Mouse (Mus musculus) c-Kit-negative CD71-positive TER-119-positive erythroid progenitor cells, embryonic 14.5 days (primary cell): ENCODE measurements around the gene Ehd1.
"Not testable (repeated sequence)": the region's sequence is repeated elsewhere in the genome, so short reads cannot be mapped to it uniquely, and the experiment has no call there.

Experiments used
- DNase-seq: peaks from one replicate; pipeline ENCODE4 v3.0.0-alpha.2; 2013; ENCODE audit warnings: low read depth, low spot score

The Ehd1 gene

GRCm38 (mm10) chr19:6278439-6279073 lies 2.0 kb downstream of the Ehd1 start:
- DNase-seq: no peak

- DNase-seq: no peak
Observed at GRCm38 (mm10) chr19:6279481-6280144, 3.1 kb downstream of the Ehd1 start.

- no peak for DNase-seq
Observed at GRCm38 (mm10) chr19:6280554-6280953, 4.0 kb downstream of the Ehd1 start.

- DNase-seq: no peak
Observed at GRCm38 (mm10) chr19:6281122-6282020, 4.8 kb downstream of the Ehd1 start.

- no peak for DNase-seq
Observed at GRCm38 (mm10) chr19:6283001-6283400, 6.5 kb downstream of the Ehd1 start.

GRCm38 (mm10) chr19:6284502-6284901 lies 8.0 kb downstream of the Ehd1 start:
- no peak for DNase-seq

- DNase-seq: no peak
Observed at GRCm38 (mm10) chr19:6285226-6285625, 8.7 kb downstream of the Ehd1 start.

GRCm38 (mm10) chr19:6285632-6286433 lies 9.3 kb downstream of the Ehd1 start:
- DNase-seq: no peak

- no peak for DNase-seq
Observed at GRCm38 (mm10) chr19:6286434-6287401, 10.2 kb downstream of the Ehd1 start.

- no peak for DNase-seq
Observed at GRCm38 (mm10) chr19:6288236-6288894, 11.8 kb downstream of the Ehd1 start.

GRCm38 (mm10) chr19:6289696-6290238 lies 13.2 kb downstream of the Ehd1 start:
- DNase-seq: no peak

GRCm38 (mm10) chr19:6290720-6291116 lies 14.2 kb downstream of the Ehd1 start:
- DNase-seq: not testable (repeated sequence)

- DNase-seq: peak; percentile 61
Observed at GRCm38 (mm10) chr19:6291117-6291781, 14.7 kb downstream of the Ehd1 start.

GRCm38 (mm10) chr19:6292262-6292661 lies 15.7 kb downstream of the Ehd1 start:
- DNase-seq: no peak

- DNase-seq: no peak
Observed at GRCm38 (mm10) chr19:6294301-6294700, 17.8 kb downstream of the Ehd1 start.

GRCm38 (mm10) chr19:6296551-6297210 lies 20.2 kb downstream of the Ehd1 start:
- peak; percentile 71 for DNase-seq

- peak; percentile 73 for DNase-seq
Observed at GRCm38 (mm10) chr19:6297641-6298040, 21.1 kb downstream of the Ehd1 start.

GRCm38 (mm10) chr19:6299003-6299402 lies 22.5 kb downstream of the Ehd1 start:
- no peak for DNase-seq
